Mouse (Mus musculus): ENCODE measurements around the gene Hist1h2ab. TPM values are rescaled to one million over a fixed set of nuclear protein-coding genes. Genes with fewer than 3 reads are reported as not detected.
A peak's percentile ranks its signal among the peaks of the same experiment; 100 is the strongest.

Hist1h2ab gene
- total and polyA plus RNA-seq, 3 experiments: 8.0 to 2,219 TPM; not detected in 1

GRCm38 (mm10) chr13:23759916-23760239, 9.0 kb downstream of the Hist1h2ab start:
- TF ChIP-seq MYB (IDR thresholded peaks at IDR 0.05; ENCODE audit: low read depth, low read length) (no peak), MAX (IDR thresholded peaks at IDR 0.05; ENCODE audit: low read length) (no peak), CTCF (IDR thresholded peaks at IDR 0.05 in 2 of 3, conservative IDR thresholded peaks at IDR 0.05 in 1 of 3; ENCODE audit: control insufficient read depth in 1 of 3, insufficient read depth in 1 of 3, low read depth in 2 of 3, low read length in 3 of 3, poor library complexity in 1 of 3, severe bottlenecking in 1 of 3) (0 out of 6 replicates have a peak, but pooled peaks of 1 of the 3 experiments have one; percentile 31)
- DNase-seq (ENCODE audit: low read depth, low spot score): no peak
- Histone ChIP-seq H3K27ac (ENCODE audit: control insufficient read depth, low read depth, low read length) (peak overlapping the region; percentile 97), H3K27me3 (ENCODE audit: control insufficient read depth in 1 of 2, insufficient read depth in 2 of 2, low read length in 2 of 2) (no peaks in the 10 kb centered on the region), H3K4me1 (ENCODE audit: control insufficient read depth in 1 of 2, insufficient read depth in 2 of 2, low read length in 2 of 2) (peaks cover 0 to 19% of the 10 kb centered on the region in 2 experiments; a peak in 2 of 4 replicates), H3K4me3 (ENCODE audit: control insufficient read depth in 1 of 2, insufficient read depth in 1 of 2, low read depth in 2 of 2, low read length in 2 of 2) (peak overlapping the region in 1 of 2 experiments; percentile 27; a peak in 2 of 4 replicates), H3K9me3 (replicated peaks; ENCODE audit: insufficient read depth, low read length) (no peaks in the 10 kb centered on the region), H3K79me2 (ENCODE audit: control insufficient read depth, insufficient read depth, low read length, poor library complexity) (no peaks in the 10 kb centered on the region; the same call in 1 of the 2 replicates), H3K36me3 (ENCODE audit: control insufficient read depth in 1 of 2, insufficient read depth in 2 of 2, low read length in 2 of 2) (peaks cover 0 to 47% of the 10 kb centered on the region in 2 experiments; a peak in 2 of 4 replicates), H3K9ac (ENCODE audit: control insufficient read depth, low read depth, low read length, poor library complexity, severe bottlenecking) (peak overlapping the region; percentile 81)

- no peaks in the 10 kb centered on the region; the same call in 1 of the 2 replicates for H3K79me2 ChIP-seq (ENCODE audit: control insufficient read depth, insufficient read depth, low read length, poor library complexity)
- DNase-seq (ENCODE audit: low read depth, low spot score): peak; percentile 90
- H3K27ac ChIP-seq (ENCODE audit: control insufficient read depth, low read depth, low read length): peak overlapping the region; percentile 97
- H3K9me3 ChIP-seq (replicated peaks; ENCODE audit: insufficient read depth, low read length): no peaks in the 10 kb centered on the region
- H3K4me3 ChIP-seq (ENCODE audit: control insufficient read depth in 1 of 2, insufficient read depth in 1 of 2, low read depth in 2 of 2, low read length in 2 of 2): peak overlapping the region; percentile 1 to 27; a peak in 3 of 4 replicates
- H3K9ac ChIP-seq (ENCODE audit: control insufficient read depth, low read depth, low read length, poor library complexity, severe bottlenecking): peak overlapping the region; percentile 81
- H3K36me3 ChIP-seq (ENCODE audit: control insufficient read depth in 1 of 2, insufficient read depth in 2 of 2, low read length in 2 of 2): peaks cover 0 to 42% of the 10 kb centered on the region in 2 experiments; a peak in 2 of 4 replicates
- H3K4me1 ChIP-seq (ENCODE audit: control insufficient read depth in 1 of 2, insufficient read depth in 2 of 2, low read length in 2 of 2): peaks cover 0 to 16% of the 10 kb centered on the region in 2 experiments; a peak in 2 of 4 replicates
- no peak for TF ChIP-seq MYC (IDR thresholded peaks at IDR 0.05; ENCODE audit: low read depth, low read length)
- TF ChIP-seq POLR2AphosphoS5 (IDR thresholded peaks at IDR 0.05; ENCODE audit: borderline replicate concordance, low read depth, low read length): peak; percentile 94; the same call in 1 of the 2 replicates
- TF ChIP-seq CHD1 (IDR thresholded peaks at IDR 0.05; ENCODE audit: low read depth, low read length): no peak
- TF ChIP-seq GABPA (IDR thresholded peaks at IDR 0.05; ENCODE audit: low read depth, low read length): no peak
- peak; percentile 82 to 92; a peak in 3 of 4 replicates for TF ChIP-seq POLR2A (IDR thresholded peaks at IDR 0.05; ENCODE audit: control insufficient read depth in 1 of 2, insufficient read depth in 1 of 2, low read depth in 1 of 2, low read length in 2 of 2, poor library complexity in 1 of 2)
- no peak for TF ChIP-seq TCF12 (IDR thresholded peaks at IDR 0.05; ENCODE audit: low read depth, low read length)
- TF ChIP-seq MAZ (IDR thresholded peaks at IDR 0.05; ENCODE audit: low read depth, low read length): no peak
- TF ChIP-seq MXI1 (IDR thresholded peaks at IDR 0.05; ENCODE audit: low read depth, low read length): no peak
- no peak for TF ChIP-seq JUND (IDR thresholded peaks at IDR 0.05; ENCODE audit: low read depth, low read length)
- 0 out of 2 replicates have a peak, but pooled peaks have one; percentile 11 for TF ChIP-seq TBP (IDR thresholded peaks at IDR 0.05; ENCODE audit: low read depth, low read length)
- TF ChIP-seq MYB (IDR thresholded peaks at IDR 0.05; ENCODE audit: low read depth, low read length): no peak
- no peak; the same call in none of the 2 replicates for TF ChIP-seq UBTF (IDR thresholded peaks at IDR 0.05; ENCODE audit: borderline replicate concordance, insufficient read depth, low read depth, low read length)
- no peak for TF ChIP-seq POLR2AphosphoS2 (IDR thresholded peaks at IDR 0.05; ENCODE audit: low read length)
- TF ChIP-seq ZMIZ1 (IDR thresholded peaks at IDR 0.05; ENCODE audit: low read depth, low read length): no peak
- no peak for TF ChIP-seq ELF1 (IDR thresholded peaks at IDR 0.05; ENCODE audit: low read depth, low read length)
- no peak for TF ChIP-seq CHD2 (IDR thresholded peaks at IDR 0.05; ENCODE audit: low read length)
- peak in 1 of 3 experiments; percentile 6; a peak in 1 of 6 replicates for TF ChIP-seq CTCF (IDR thresholded peaks at IDR 0.05 in 2 of 3, conservative IDR thresholded peaks at IDR 0.05 in 1 of 3; ENCODE audit: control insufficient read depth in 1 of 3, insufficient read depth in 1 of 3, low read depth in 2 of 3, low read length in 3 of 3, poor library complexity in 1 of 3, severe bottlenecking in 1 of 3)
- H3K27me3 ChIP-seq (ENCODE audit: control insufficient read depth in 1 of 2, insufficient read depth in 2 of 2, low read length in 2 of 2): no peaks in the 10 kb centered on the region
These were observed 9.5 kb downstream of the Hist1h2ab start for GRCm38 (mm10) chr13:23760240-23760971.

All from MEL (cell line).